Mouse (Mus musculus) lung, postnatal 0 days (tissue): ENCODE measurements around the gene Slc38a10.
A peak's percentile ranks its signal among the peaks of the same experiment; 100 is the strongest.

Source experiments
- CTCF ChIP-seq: IDR thresholded peaks from 2 replicates; pipeline ENCODE4 v1.5.1; 2016; ENCODE audit warnings: antibody characterized with exemption, mild to moderate bottlenecking
- EP300 ChIP-seq: IDR thresholded peaks from 2 replicates; pipeline ENCODE4 v1.6.1; 2016; ENCODE audit warnings: antibody characterized with exemption, mild to moderate bottlenecking, control low read depth

- TF ChIP-seq CTCF: peak; percentile 91
- TF ChIP-seq EP300: no peak
These were observed 50.1 kb downstream of the Slc38a10 start for GRCm38 (mm10) chr11:120101036-120101435.
